Mouse (Mus musculus) urinary bladder, postnatal 10 days (tissue): ENCODE data around the gene Vps72.
"Not testable (repeated sequence)": the region's sequence is repeated elsewhere in the genome, so short reads cannot be mapped to it uniquely, and the experiment has no call there.

Source experiments
- DNase-seq: peaks from one replicate; pipeline ENCODE4 v3.0.0; 2022; ENCODE audit warnings: low spot score

The Vps72 gene

GRCm38 (mm10) chr3:95133680-95134101 lies 22.9 kb downstream of the Vps72 start, which contains the start of the genes Scnm1 and Lysmd1:
TSS of gene Scnm1 (minus strand) at chr3:95134011.
TSS of gene Lysmd1 (plus strand) at chr3:95134088.
- DNase-seq: no peak

GRCm38 (mm10) chr3:95134133-95134532 lies 23.3 kb downstream of the Vps72 start:
- DNase-seq: not testable (repeated sequence)

DNA sequence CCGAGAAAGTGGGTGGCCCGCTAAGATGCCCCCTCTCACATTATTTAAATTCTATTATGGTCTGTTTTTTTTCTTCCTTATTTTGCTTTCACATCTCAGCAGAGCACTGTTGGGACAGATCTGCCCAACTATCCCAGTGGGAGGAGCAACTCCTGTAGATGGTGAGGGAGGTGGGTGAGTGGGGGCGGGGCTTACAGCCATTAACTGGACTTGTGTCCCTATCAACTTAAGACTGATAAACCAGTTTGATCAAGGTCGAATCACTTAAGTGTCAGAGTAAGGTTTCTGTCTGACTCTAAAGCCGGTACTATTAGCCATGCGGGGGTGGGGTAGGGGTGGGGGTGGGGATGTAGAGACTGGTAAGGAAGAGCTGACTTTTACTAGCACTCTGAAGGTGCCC lies 24.2 kb downstream of the Vps72 start:
- DNase-seq: no peak

DNA sequence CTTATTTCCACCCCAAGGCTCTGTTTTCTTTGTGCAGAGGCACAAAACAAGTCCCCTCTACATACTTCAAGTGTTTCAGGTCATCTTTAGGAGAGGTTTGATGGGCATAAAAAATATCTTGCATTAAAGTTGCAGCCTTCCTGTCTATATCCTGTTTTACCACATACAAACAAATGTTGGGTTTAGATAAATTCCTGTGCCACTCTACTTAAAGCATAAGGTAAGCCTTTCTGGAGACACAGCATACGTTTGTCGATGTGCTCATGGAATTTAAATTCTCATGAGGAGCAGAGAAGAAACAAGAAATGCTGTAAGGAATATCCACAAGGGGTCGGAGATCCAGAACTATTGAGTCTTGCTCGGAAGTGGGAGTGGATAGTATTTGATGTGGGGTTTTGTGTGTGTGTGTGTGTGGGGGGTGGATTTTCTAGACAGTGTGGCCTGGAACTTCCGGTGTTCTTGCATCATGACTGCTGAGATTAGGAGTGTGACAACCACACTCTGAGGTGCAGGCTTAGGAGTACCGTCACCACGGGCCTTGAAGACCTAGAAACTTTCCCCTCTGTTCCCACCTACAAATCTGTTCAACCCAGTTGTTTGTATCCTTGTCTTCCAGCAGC lies 24.7 kb downstream of the Vps72 start:
- no peak for DNase-seq

DNA sequence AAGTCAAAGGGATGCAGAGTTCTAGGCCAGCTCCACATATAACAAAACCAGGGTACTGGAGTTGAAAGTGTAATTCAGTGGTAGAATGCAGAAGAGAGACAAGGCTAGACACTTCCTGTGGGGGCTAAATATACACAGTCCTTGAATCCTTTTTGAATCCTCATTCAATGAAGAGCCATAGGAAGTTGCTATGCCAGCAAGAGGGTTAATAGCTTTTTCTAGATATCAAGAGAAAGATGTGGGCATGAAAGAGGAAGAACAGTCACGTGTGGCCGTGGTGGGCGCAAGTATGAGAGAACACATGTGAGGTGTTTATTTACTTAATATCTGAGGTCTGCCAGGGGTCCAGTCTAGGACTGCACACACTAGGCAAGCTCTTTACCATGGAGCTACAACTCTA lies 25.5 kb downstream of the Vps72 start:
- DNase-seq: no peak

- DNase-seq: no peak
Observed at GRCm38 (mm10) chr3:95139586-95140288, 28.9 kb downstream of the Vps72 start.

GRCm38 (mm10) chr3:95140289-95140595 lies 29.4 kb downstream of the Vps72 start:
- no peak for DNase-seq

DNA sequence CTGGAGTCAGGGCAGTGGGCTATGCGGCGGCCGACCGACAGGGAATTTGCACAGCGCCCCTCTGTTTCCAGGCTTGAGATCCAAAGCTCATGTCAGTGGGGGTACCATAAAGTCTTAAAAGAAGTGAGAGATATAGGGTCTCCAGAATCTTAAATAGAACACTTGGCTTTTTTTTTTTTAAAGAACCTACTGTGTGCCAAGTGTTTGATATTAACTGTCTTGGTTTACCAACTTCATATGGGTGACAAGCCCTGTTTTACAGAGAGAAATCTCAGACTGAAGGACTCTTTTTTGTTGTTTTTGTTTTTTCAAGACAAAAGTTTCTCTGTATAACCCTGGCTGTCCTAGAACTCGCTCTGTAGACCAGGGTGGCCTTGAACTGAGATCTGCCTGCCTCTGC lies 30.0 kb downstream of the Vps72 start:
- no peak for DNase-seq

DNA sequence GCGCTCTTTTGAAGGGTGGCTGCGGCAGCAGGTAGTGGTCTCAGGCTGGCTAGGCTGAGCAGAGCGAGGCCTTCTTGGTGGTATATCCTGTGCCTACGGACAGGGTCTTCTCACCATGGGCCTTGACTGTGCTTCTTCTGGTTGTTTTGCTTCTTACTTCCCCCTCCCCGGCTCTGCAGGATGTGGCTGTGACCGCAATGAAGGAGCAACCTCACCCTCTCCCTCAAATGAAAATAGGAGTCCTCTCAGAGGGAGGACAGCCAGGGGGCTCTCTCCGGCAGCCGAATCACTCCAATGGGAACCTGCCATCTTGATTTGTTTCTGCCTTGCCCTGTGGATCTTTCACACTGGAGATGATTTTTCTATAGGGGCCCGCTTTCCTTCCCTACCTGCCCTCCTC lies 30.7 kb downstream of the Vps72 start:
- no peak for DNase-seq

- no peak for DNase-seq
Observed at GRCm38 (mm10) chr3:95141952-95142616, 31.3 kb downstream of the Vps72 start, which contains the start of gene Tnfaip8l2. TSS of gene Tnfaip8l2 (minus strand) at chr3:95142360.

DNA sequence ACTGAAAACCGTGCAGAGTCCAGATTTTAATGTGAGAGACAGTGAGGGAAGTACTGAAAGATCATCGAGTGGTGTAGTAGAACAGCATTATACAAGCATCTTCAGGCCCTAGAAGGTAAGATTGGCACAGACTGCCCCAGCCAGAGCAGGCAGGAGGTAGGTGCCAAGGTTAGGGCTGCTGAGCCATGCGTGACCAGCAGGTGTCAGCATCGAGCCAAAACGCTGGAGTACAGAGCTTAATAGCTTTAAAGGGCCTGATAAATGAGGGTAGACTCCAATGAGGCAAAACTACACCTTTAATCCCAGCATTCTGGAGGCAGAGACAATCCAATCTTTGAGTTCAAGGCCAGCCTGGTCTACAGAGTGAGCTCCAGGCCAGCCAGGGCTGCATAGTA lies 31.8 kb downstream of the Vps72 start:
- peak; percentile 58 for DNase-seq

DNA sequence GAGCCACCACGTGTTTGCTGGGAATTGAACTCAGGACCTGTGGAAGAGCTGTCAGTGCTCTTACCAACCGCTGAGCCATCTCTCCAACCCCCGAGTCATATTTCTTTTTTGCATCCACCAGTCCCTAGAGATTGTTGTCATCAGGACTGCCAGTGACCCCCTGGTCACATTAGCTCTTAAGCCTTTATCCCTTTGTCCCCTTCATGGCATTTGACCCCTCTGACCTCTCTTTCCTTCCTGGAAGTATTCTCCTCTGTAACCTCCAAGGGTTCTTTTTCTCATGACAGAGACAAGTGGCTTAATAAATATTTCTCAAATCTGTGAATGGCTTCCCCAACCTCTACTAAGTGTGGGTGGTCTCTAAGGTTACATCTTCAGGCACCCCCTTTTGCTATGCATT lies 37.1 kb downstream of the Vps72 start:
- no peak for DNase-seq

DNA sequence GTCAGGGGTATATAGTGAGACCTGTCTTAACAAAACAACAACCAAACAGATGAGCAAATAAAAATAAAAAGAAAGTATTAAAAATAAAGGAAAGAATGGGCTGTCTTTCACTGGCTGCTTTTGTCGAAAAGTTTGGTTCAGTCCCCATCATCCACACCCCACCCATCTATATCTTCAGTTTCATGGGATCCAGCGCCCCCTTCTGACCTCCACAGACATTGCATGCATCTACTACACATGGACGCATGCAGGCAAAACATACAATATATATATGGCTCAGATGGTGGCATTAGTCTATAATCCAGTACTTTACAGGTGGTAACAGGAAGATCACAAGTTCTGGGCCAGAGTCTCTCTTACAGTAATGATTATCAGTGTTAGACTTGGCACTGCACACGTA lies 43.1 kb downstream of the Vps72 start:
- no peak for DNase-seq

- no peak for DNase-seq
Observed at GRCm38 (mm10) chr3:95159511-95159986, 48.7 kb downstream of the Vps72 start.

DNA sequence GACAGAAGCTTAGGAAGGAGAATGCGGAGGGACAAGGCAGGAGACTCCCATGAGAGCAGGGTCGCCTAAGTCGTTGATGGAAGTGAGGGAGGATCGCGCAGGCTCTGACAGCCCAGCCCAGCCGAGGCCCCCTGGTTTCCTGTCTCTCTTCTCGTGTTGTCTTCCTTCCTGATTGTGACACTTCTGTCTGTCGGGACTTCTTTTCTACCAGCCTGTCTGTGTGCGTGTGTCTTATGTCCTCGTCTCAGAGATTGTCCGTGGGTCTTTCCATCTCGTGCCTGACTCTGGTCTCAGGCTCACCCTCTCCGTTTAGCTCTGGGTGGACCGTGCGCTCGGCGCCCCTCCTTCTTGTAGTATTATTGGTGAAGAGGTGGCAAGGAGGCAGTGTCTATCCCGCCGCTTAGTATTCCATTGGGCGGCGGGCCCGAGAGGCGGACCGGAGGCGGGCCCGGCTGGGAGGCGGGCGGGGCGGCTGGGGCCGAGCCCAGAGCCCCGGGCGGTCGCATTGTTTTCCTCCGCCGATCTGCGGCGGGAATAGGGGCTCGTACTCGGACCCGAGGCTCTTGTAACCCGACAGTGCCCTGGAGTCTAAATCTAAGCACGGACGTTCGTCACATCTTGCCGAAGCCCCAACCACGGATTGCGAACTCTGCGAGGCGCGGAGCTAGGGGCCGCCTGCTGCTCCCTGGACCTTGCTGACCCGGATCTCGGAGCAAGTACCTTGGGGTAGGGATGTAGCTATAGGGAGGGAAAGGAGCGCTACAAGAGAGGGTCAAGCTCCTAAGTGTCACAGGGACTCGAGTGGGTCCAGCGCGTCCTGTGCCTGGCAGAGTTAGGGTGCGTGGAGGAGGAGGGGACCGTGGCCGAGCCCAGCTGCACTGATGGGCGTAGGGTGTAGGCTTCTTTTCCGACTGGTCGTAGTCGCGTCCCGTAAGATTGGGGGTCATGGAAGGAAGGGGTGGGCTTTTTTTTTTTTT lies 49.5 kb downstream of the Vps72 start, which contains the start of gene Sema6c:
Sema6c (plus strand) TSS at position 471 of the 977 bp plus-strand sequence.
- peak; percentile 52 for DNase-seq

GRCm38 (mm10) chr3:95161041-95161551 lies 50.3 kb downstream of the Vps72 start:
- DNase-seq: no peak

DNA sequence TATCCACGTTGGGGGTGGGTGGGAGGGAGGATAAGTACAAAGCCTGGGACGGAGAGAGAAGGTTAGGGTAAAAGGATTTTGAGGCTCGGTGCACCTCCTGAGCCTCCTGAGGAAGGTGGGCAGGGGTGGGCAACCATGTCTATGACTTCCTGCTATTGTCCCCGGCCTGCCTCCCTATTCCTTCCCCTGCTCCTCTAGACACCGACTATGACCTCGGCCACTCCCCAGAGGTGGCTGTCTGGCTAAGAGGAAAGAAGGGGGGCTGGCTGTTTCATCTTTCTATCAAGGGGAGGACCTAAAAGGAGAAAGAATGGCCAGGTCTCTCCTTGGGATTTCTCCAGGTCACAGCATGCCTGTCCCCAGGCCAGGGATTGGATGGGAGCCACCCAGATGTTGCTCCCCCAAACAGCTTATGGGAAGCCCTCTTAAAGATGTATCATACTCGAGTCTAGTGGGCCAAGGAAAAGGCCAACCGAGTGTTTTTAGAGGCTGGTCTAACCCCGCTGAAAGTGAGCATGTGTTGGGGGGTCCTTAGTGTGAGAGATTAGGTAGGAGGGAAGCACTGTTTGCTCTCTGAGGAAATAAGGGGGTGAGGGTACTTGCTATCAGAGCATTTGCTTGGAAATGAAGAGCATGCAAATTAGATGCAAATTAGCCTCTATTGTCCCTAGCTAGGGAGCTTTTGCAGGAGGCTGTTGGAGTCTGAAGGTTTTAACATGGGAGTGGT lies 51.0 kb downstream of the Vps72 start:
- DNase-seq: no peak

DNA sequence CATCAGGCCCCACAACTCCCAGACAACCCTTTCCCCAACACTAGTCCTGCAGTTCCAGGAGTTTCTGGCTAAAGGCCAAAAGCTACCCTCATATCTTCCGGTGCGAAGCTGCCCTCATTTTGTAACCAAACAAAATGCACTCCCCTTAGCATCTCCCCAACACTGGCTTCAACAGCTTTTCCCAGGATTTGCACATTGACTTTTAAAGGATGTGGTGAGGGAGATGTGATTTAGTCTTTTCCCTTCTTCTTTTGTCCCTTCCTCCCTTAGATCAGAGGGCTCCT lies 51.5 kb downstream of the Vps72 start:
- no peak for DNase-seq

DNA sequence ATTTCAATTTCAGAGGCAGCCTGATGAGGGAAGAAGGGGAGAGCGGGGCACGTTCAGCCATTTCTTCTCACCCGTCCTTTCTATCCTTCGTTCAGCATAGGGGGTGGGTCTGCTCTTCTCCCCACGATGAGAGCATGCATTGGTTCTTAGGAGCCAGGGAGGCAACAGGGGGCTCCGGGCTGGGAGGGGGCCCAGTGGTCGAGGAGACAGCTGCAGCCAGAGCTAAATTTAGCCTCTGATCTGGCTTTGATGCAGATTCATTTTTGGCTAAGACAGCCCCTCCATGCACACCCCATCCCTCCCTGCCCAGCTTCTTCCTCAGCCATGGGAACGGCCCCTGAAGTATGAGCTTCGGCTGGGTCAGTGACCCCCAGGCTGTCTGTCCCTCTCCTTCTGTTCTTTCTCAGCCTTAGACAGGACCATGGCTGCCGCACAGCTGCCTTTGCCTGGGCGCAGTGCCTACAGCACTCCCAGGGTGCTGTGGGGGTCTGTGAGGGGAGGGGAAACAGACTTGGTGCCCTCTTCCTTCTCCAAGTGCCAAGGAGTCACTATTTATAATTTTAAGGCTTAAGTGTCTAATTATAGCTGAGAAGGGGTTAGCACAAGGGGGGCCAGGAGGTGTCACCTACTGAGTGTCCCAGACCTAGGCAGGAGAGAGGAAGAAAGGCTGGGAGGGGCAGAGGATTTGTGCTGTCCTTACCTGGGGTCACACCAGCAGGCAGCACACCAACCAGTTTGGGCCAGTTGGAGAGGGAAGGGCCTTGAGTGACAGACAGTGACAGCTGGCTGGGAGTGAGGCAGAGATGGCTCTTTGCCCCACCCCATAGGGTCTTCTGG lies 52.8 kb downstream of the Vps72 start:
- no peak for DNase-seq

- DNase-seq: no peak
Observed at GRCm38 (mm10) chr3:95164256-95164550, 53.4 kb downstream of the Vps72 start.

GRCm38 (mm10) chr3:95164840-95165239 lies 54.0 kb downstream of the Vps72 start:
- no peak for DNase-seq
